Mouse (Mus musculus) myocyte (in vitro differentiated cells): ENCODE measurements at regions not wholly inside any gene's neighbourhood (a gene's known extent, or its start where the extent isn't known, plus 50 kb on each side); places are given as distances from the start of the nearest gene placed in this dataset.

Source experiments
- H3K27me3 ChIP-seq: one replicate; pipeline ENCODE4 v1.6.1; 2011; ENCODE audit not compliant: control insufficient read depth, insufficient read depth, insufficient read length
- H3K36me3 ChIP-seq: one replicate; pipeline ENCODE4 v1.6.1; 2011; ENCODE audit not compliant: control insufficient read depth, insufficient read depth
- H3K4me2 ChIP-seq: one replicate; pipeline ENCODE4 v1.6.1; 2011; ENCODE audit warnings: low read depth, control low read depth
- H3K4me3 ChIP-seq: one replicate; pipeline ENCODE4 v1.5.1; 2011; ENCODE audit warnings: mild to moderate bottlenecking, control low read depth, moderate library complexity
- H3K79me2 ChIP-seq: one replicate; pipeline ENCODE4 v1.6.1; 2011; ENCODE audit not compliant: control insufficient read depth, insufficient read depth
- H3ac ChIP-seq: one replicate; pipeline ENCODE4 v1.6.1; 2011; ENCODE audit not compliant: control insufficient read depth, insufficient read length
- CEBPB ChIP-seq: IDR thresholded peaks from 2 replicates; pipeline ENCODE4 v1.6.1; 2011; ENCODE audit warnings: mild to moderate bottlenecking, moderate library complexity; ENCODE audit not compliant: poor library complexity, insufficient read depth, severe bottlenecking
- E2F4 ChIP-seq: IDR thresholded peaks from one replicate; pipeline ENCODE4 v1.6.1; 2011; ENCODE audit warnings: mild to moderate bottlenecking, control low read depth, moderate library complexity; ENCODE audit not compliant: insufficient read depth
- MAX ChIP-seq: IDR thresholded peaks from one replicate; pipeline ENCODE4 v1.6.1; 2011; ENCODE audit warnings: low read depth, mild to moderate bottlenecking, control low read depth
- MYOD1 ChIP-seq, 3 experiments: IDR thresholded peaks; one replicate each; pipeline ENCODE4 v1.6.1; 2011; ENCODE audit warnings: control low read depth in 2 of 3, low read depth in 2 of 3, mild to moderate bottlenecking in 2 of 3, moderate library complexity in 1 of 3; ENCODE audit not compliant: insufficient read length in 2 of 3, control insufficient read depth in 1 of 3
- MYOG ChIP-seq, 3 experiments: IDR thresholded peaks; one replicate each; pipeline ENCODE4 v1.6.1; 2011; ENCODE audit warnings: control low read depth in 2 of 3, low read depth in 2 of 3, mild to moderate bottlenecking in 2 of 3; ENCODE audit not compliant: insufficient read length in 2 of 3, control insufficient read depth in 1 of 3, insufficient read depth in 1 of 3
- POLR2A ChIP-seq: IDR thresholded peaks from one replicate; pipeline ENCODE4 v1.6.1; 2011; ENCODE audit warnings: low read depth, mild to moderate bottlenecking, control low read depth, moderate library complexity; ENCODE audit not compliant: insufficient read length
- POLR2AphosphoS2 ChIP-seq: IDR thresholded peaks from one replicate; pipeline ENCODE4 v1.6.1; 2011; ENCODE audit warnings: low read depth, control low read depth; ENCODE audit not compliant: insufficient read length
- REST ChIP-seq: IDR thresholded peaks from one replicate; pipeline ENCODE4 v1.6.1; 2011; ENCODE audit warnings: mild to moderate bottlenecking, control low read depth, moderate library complexity; ENCODE audit not compliant: insufficient read depth, insufficient read length
- SRF ChIP-seq: IDR thresholded peaks from one replicate; pipeline ENCODE4 v1.6.1; 2011; ENCODE audit warnings: low read depth; ENCODE audit not compliant: control insufficient read depth, insufficient read length
- TCF12 ChIP-seq: IDR thresholded peaks from one replicate; pipeline ENCODE4 v1.6.1; 2011; ENCODE audit warnings: mild to moderate bottlenecking, control low read depth; ENCODE audit not compliant: poor library complexity, insufficient read depth, severe bottlenecking
- TCF3 ChIP-seq: IDR thresholded peaks from one replicate; pipeline ENCODE4 v1.6.1; 2011; ENCODE audit warnings: low read depth, control low read depth; ENCODE audit not compliant: insufficient read length
- USF1 ChIP-seq: IDR thresholded peaks from one replicate; pipeline ENCODE4 v1.6.1; 2011; ENCODE audit warnings: low read depth, mild to moderate bottlenecking, control low read depth, moderate library complexity

- Histone ChIP-seq H3K79me2 (no peaks in the 10 kb centered on the region), H3K27me3 (no peaks in the 10 kb centered on the region), H3K4me2 (peak overlapping the region; percentile 83), H3K4me3 (peak overlapping the region; percentile 13), H3K36me3 (no peaks in the 10 kb centered on the region), H3ac (no peak overlapping the region)
- TF ChIP-seq USF1: peak; percentile 86
- no peak for TF ChIP-seq POLR2A
These were observed 77.7 kb upstream of the Tbl1x start for GRCm38 (mm10) chrX:77432846-77433810.

GRCm38 (mm10) chrX:77433811-77434192 is 77.0 kb upstream of the Tbl1x start:
- TF ChIP-seq E2F4: no peak
- Histone ChIP-seq H3ac (no peak overlapping the region), H3K79me2 (no peaks in the 10 kb centered on the region), H3K36me3 (no peaks in the 10 kb centered on the region), H3K4me3 (peak overlapping the region; percentile 13), H3K27me3 (no peaks in the 10 kb centered on the region), H3K4me2 (peak overlapping the region; percentile 83)

GRCm38 (mm10) chrX:77443852-77444492 is 66.8 kb upstream of the Tbl1x start:
- Histone ChIP-seq H3K4me3 (no peak overlapping the region), H3K79me2 (no peaks in the 10 kb centered on the region), H3K36me3 (no peaks in the 10 kb centered on the region), H3ac (no peak overlapping the region), H3K27me3 (no peaks in the 10 kb centered on the region), H3K4me2 (no peak overlapping the region)
- no peak for TF ChIP-seq MYOG (IDR thresholded peaks at IDR 0.05; ENCODE audit: control insufficient read depth in 1 of 3, insufficient read depth in 1 of 3, insufficient read length in 2 of 3, low read depth in 2 of 3)
- TF ChIP-seq REST: no peak
- no peak for TF ChIP-seq POLR2AphosphoS2
- no peak for TF ChIP-seq USF1
- TF ChIP-seq MAX: no peak
- TF ChIP-seq E2F4: no peak
- no peak for TF ChIP-seq TCF3

GRCm38 (mm10) chrX:77446755-77447154 is 64.1 kb upstream of the Tbl1x start:
- H3K79me2 ChIP-seq: no peaks in the 10 kb centered on the region
- TF ChIP-seq MYOD1 (IDR thresholded peaks at IDR 0.05; ENCODE audit: control insufficient read depth in 1 of 3, insufficient read length in 2 of 3, low read depth in 2 of 3): no peak
- no peak for TF ChIP-seq TCF3
- no peak for TF ChIP-seq USF1
- no peak for TF ChIP-seq POLR2AphosphoS2
- no peak for TF ChIP-seq REST
- no peak for TF ChIP-seq SRF
- no peak for TF ChIP-seq E2F4
- TF ChIP-seq MAX: no peak
- TF ChIP-seq CEBPB: no peak
- TF ChIP-seq TCF12: no peak
- no peak for TF ChIP-seq POLR2A
- no peak for TF ChIP-seq MYOG (IDR thresholded peaks at IDR 0.05; ENCODE audit: control insufficient read depth in 1 of 3, insufficient read depth in 1 of 3, insufficient read length in 2 of 3, low read depth in 2 of 3)
- H3K36me3 ChIP-seq: no peaks in the 10 kb centered on the region
- H3K4me2 ChIP-seq: no peak overlapping the region
- no peak overlapping the region for H3ac ChIP-seq
- no peaks in the 10 kb centered on the region for H3K27me3 ChIP-seq
- no peak overlapping the region for H3K4me3 ChIP-seq

GRCm38 (mm10) chrX:77451977-77452675 is 58.7 kb upstream of the Tbl1x start:
- no peak overlapping the region for H3K4me3 ChIP-seq
- no peak overlapping the region for H3K4me2 ChIP-seq
- TF ChIP-seq POLR2AphosphoS2 (no peak), MYOG (IDR thresholded peaks at IDR 0.05; ENCODE audit: control insufficient read depth in 1 of 3, insufficient read depth in 1 of 3, insufficient read length in 2 of 3, low read depth in 2 of 3) (no peak), TCF3 (no peak), E2F4 (no peak)
- no peaks in the 10 kb centered on the region for H3K36me3 ChIP-seq
- no peak overlapping the region for H3ac ChIP-seq
- no peaks in the 10 kb centered on the region for H3K27me3 ChIP-seq
- no peaks in the 10 kb centered on the region for H3K79me2 ChIP-seq
